ENCODE assay signal across 11 mouse cellular contexts in the genomic region with DNA sequence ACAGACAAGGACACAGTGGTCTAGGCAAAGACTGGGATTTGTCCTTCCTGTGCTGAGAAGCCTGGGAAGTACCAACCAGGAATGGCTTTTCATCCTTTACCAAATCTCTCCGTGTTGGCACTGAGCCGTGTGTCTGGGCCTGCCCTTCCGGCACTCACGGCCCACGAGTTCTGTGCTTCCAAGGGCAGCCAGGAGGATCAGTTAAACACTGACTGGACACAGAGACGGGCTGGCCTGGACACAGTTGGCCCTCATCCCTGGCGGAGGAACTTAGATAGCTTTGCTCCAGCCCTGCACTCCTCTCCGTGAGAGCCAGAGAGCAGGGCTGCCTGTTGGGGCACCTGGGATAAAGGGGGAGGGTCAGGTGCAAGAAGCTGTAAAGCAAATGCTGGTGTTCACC. TPM values are rescaled to one million over a fixed set of nuclear protein-coding genes. Genes with fewer than 3 reads are reported as not detected.
DNase-seq lines count a peak whose midpoint lies in the region; ATAC-seq lines count a peak whose summit lies in the region.
"Had no signal": no experiment of that assay in that cellular context is flagged by ENCODE, and none has a peak within 500 bp of the region (broad histone marks: within the 10 kb centered on the region; RNA-seq: fewer than 3 reads in every experiment).

No protein-coding gene starts in this region.

- H3K27me3 ChIP-seq in embryonic facial prominence, embryonic 13.5 days, result no peaks in the 10 kb centered on the region
- peaks cover 8% of the 10 kb centered on the region; the same call in 1 of the 2 replicates for H3K27me3 ChIP-seq in embryonic facial prominence, embryonic 10.5 days (replicated peaks; ENCODE audit: low read depth, poor library complexity, severe bottlenecking)
- H3K27me3 ChIP-seq: hindbrain, embryonic 15.5 days; lung, embryonic 15.5 days had no signal

- no peak for ATAC-seq in embryonic facial prominence, embryonic 13.5 days (ENCODE audit: insufficient number of reproducible peaks, insufficient read depth, low FRiP score, low TSS enrichment, low read depth)
- ATAC-seq in megakaryocyte progenitor cell, adult 5-6 weeks (replicated peaks; ENCODE audit: poor library complexity), result no peak

- no peak overlapping the region for H3K4me3 ChIP-seq in embryonic facial prominence, embryonic 13.5 days
- H3K4me3 ChIP-seq in embryonic facial prominence, embryonic 10.5 days, result no peak overlapping the region
- H3K4me3 ChIP-seq: hindbrain, embryonic 15.5 days; lung, embryonic 15.5 days had no signal

- H3K9me3 ChIP-seq in embryonic facial prominence, embryonic 13.5 days, result no peaks in the 10 kb centered on the region
- H3K9me3 ChIP-seq in embryonic facial prominence, embryonic 10.5 days, result no peaks in the 10 kb centered on the region
- H3K9me3 ChIP-seq: hindbrain, embryonic 15.5 days; lung, embryonic 15.5 days had no signal

- no peaks in the 10 kb centered on the region for H3K36me3 ChIP-seq in embryonic facial prominence, embryonic 13.5 days
- no peaks in the 10 kb centered on the region for H3K36me3 ChIP-seq in embryonic facial prominence, embryonic 10.5 days (replicated peaks)
- H3K36me3 ChIP-seq: hindbrain, embryonic 15.5 days; lung, embryonic 15.5 days had no signal

- no peak overlapping the region for H3K4me2 ChIP-seq in embryonic facial prominence, embryonic 13.5 days
- H3K4me2 ChIP-seq: hindbrain, embryonic 15.5 days; lung, embryonic 15.5 days had no signal

- H3K4me1 ChIP-seq in embryonic facial prominence, embryonic 13.5 days, result peaks cover 19% of the 10 kb centered on the region
- H3K4me1 ChIP-seq in embryonic facial prominence, embryonic 10.5 days, result peaks cover 20% of the 10 kb centered on the region

- 0 out of 2 replicates have a peak overlapping the region, but pooled peaks have one; percentile 11 for H3K9ac ChIP-seq in embryonic facial prominence, embryonic 13.5 days
- H3K9ac ChIP-seq: hindbrain, embryonic 15.5 days; lung, embryonic 15.5 days had no signal

- no peak overlapping the region for H3K27ac ChIP-seq in embryonic facial prominence, embryonic 13.5 days
- H3K27ac ChIP-seq in embryonic facial prominence, embryonic 10.5 days (replicated peaks), result no peak overlapping the region
- H3K27ac ChIP-seq: hindbrain, embryonic 15.5 days; lung, embryonic 15.5 days; stomach, postnatal 0 days had no signal

- DNase-seq in embryonic facial prominence, embryonic 10.5 days (ENCODE audit: low spot score), result no peak
- DNase-seq in urinary bladder, postnatal 14 days (ENCODE audit: low spot score), result peak; percentile 68
- DNase-seq in urinary bladder, postnatal 10 days (ENCODE audit: low spot score), result no peak
- DNase-seq in heart, adult 8-10 months (ENCODE audit: low spot score), result peak; percentile 63
- peak; percentile 87 for DNase-seq in testis, postnatal 10 days (ENCODE audit: low spot score)
- DNase-seq in liver, result no peak

- WGBS in embryonic facial prominence, embryonic 13.5 days, result 74% methylated on average over 8 of the region's 8 CpGs
- WGBS in embryonic facial prominence, embryonic 10.5 days, result 81% methylated on average over 8 of the region's 8 CpGs

RNA-seq across cellular contexts. Expression of a gene that starts 40.8 kb away (rescaled TPM):
- polyA plus RNA-seq in embryonic facial prominence, embryonic 13.5 days (2015; fragmentation: Nextera tagmentation; extraction: Ambion mirVana), result 6.6 and 7.3 TPM in 2 replicates
- 2.4 and 2.6 TPM in 2 replicates for polyA plus RNA-seq in embryonic facial prominence, embryonic 10.5 days (2016; fragmentation: Nextera tagmentation; extraction: Ambion mirVana)
- total RNA-seq in heart, adult 8-10 months (2022), result 1 to 10 TPM; 3.1 to 5.0 (median 4.2) TPM
- 25.5 and 27.8 TPM in 2 replicates for total RNA-seq in megakaryocyte progenitor cell, adult 5-6 weeks (2015)
- total RNA-seq in megakaryocyte progenitor cell, adult 5-6 weeks (2017), result 40.6 and 41.6 TPM in 2 replicates

RNA-seq across cellular contexts. Expression of a gene that starts 49.0 kb away (rescaled TPM):
- polyA plus RNA-seq in embryonic facial prominence, embryonic 13.5 days (2015; fragmentation: Nextera tagmentation; extraction: Ambion mirVana), result 77.2 and 85.2 TPM in 2 replicates
- 86.5 and 88.8 TPM in 2 replicates for polyA plus RNA-seq in embryonic facial prominence, embryonic 10.5 days (2016; fragmentation: Nextera tagmentation; extraction: Ambion mirVana)
- total RNA-seq in heart, adult 8-10 months (2022), result 10 to 100 TPM; 74.5 to 90.1 (median 75.6) TPM
- 96.9 and 98.2 TPM in 2 replicates for total RNA-seq in megakaryocyte progenitor cell, adult 5-6 weeks (2015)
- total RNA-seq in megakaryocyte progenitor cell, adult 5-6 weeks (2017), result 52.1 and 83.4 TPM in 2 replicates

Comparison
In these comparisons a context has a peak if more than half of its experiments do, and no peak if none do; other contexts are left out.
1. DNase-seq: peak in urinary bladder, postnatal 14 days (single experiment), heart, adult 8-10 months (single experiment) and testis, postnatal 10 days (single experiment); none in embryonic facial prominence, embryonic 10.5 days (single experiment), urinary bladder, postnatal 10 days (single experiment) and liver (single experiment).
2. RNA of a gene that starts 40.8 kb away (total RNA-seq): 25.5 to 41.6 TPM in megakaryocyte progenitor cell, adult 5-6 weeks; 3.1 to 5.0 TPM in heart, adult 8-10 months; every median in the first group is over 4 times any median in the second.